ENCODE assay signal across 9 mouse cellular contexts in genomic region chr7:65861591-65862472, GRCm38 (mm10). TPM values are rescaled to one million over a fixed set of nuclear protein-coding genes. Genes with fewer than 3 reads are reported as not detected.
DNase-seq lines count a peak whose midpoint lies in the region; ATAC-seq lines count a peak whose summit lies in the region.
"Had no signal": no experiment of that assay in that cellular context is flagged by ENCODE, and none has a peak within 500 bp of the region (broad histone marks: within the 10 kb centered on the region; RNA-seq: fewer than 3 reads in every experiment).

Gene Pcsk6, plus strand, starts transcription at chr7:65861734.

- DNase-seq in lung, adult 18-20 months, result peak; percentile 28 to 40
- no peak for DNase-seq in lung, postnatal 25 days (ENCODE audit: low spot score)
- peak; percentile 55 for DNase-seq in embryo, embryonic 9.5 days (ENCODE audit: extremely low spot score)
- peak; percentile 57 to 64 for DNase-seq in heart, adult 18-20 months
- DNase-seq in kidney, adult 11 months, result peak; percentile 25
- peak; percentile 68 for DNase-seq in neural tube, embryonic 10.5 days (ENCODE audit: extremely low spot score, low spot score)
- no peak for DNase-seq in spleen, adult 12 weeks (ENCODE audit: low spot score)

- peaks cover 29% of the 10 kb centered on the region for H3K4me1 ChIP-seq in limb, embryonic 15.5 days

- H3K9me3 ChIP-seq in limb, embryonic 15.5 days, result no peaks in the 10 kb centered on the region

- H3K4me3 ChIP-seq in limb, embryonic 15.5 days, result peak within 1 kb of the TSS; percentile 66

- WGBS in limb, embryonic 15.5 days, result under 1% methylated on average over 68 of the region's 111 CpGs

- peak within 1 kb of the TSS; percentile 68 for H3K9ac ChIP-seq in limb, embryonic 15.5 days

- no peaks in the 10 kb centered on the region for H3K36me3 ChIP-seq in limb, embryonic 15.5 days

- H3K27ac ChIP-seq in limb, embryonic 15.5 days, result 0 out of 2 replicates have a peak within 1 kb of the TSS, but pooled peaks have one; percentile 27

- H3K4me2 ChIP-seq in limb, embryonic 15.5 days, result peak within 1 kb of the TSS; percentile 98

- H3K27me3 ChIP-seq in limb, embryonic 15.5 days, result peaks cover 30% of the 10 kb centered on the region

- ATAC-seq in limb, embryonic 15.5 days (ENCODE audit: insufficient number of reproducible peaks, low FRiP score, low TSS enrichment, low read depth), result peak; percentile 36

RNA-seq across cellular contexts. Expression of gene Pcsk6, which starts in this region (rescaled TPM):
- 10 to 100 TPM; 34.8 to 36.9 TPM for total RNA-seq in heart, adult 18-20 months (2021)
- 10.3 and 10.8 TPM in 2 replicates for polyA plus RNA-seq in limb, embryonic 15.5 days (2015; fragmentation: Nextera tagmentation; extraction: Ambion mirVana)
- total RNA-seq: MEL had no signal

Comparison
In these comparisons a context has a peak if more than half of its experiments do, and no peak if none do; other contexts are left out.
1. DNase-seq: peak in lung, adult 18-20 months (2 of 2), embryo, embryonic 9.5 days (single experiment), heart, adult 18-20 months (2 of 2), kidney, adult 11 months (single experiment) and neural tube, embryonic 10.5 days (single experiment); none in lung, postnatal 25 days (single experiment) and spleen, adult 12 weeks (single experiment).